8 mouse cellular contexts compared by ENCODE assay signal in the genomic region with DNA sequence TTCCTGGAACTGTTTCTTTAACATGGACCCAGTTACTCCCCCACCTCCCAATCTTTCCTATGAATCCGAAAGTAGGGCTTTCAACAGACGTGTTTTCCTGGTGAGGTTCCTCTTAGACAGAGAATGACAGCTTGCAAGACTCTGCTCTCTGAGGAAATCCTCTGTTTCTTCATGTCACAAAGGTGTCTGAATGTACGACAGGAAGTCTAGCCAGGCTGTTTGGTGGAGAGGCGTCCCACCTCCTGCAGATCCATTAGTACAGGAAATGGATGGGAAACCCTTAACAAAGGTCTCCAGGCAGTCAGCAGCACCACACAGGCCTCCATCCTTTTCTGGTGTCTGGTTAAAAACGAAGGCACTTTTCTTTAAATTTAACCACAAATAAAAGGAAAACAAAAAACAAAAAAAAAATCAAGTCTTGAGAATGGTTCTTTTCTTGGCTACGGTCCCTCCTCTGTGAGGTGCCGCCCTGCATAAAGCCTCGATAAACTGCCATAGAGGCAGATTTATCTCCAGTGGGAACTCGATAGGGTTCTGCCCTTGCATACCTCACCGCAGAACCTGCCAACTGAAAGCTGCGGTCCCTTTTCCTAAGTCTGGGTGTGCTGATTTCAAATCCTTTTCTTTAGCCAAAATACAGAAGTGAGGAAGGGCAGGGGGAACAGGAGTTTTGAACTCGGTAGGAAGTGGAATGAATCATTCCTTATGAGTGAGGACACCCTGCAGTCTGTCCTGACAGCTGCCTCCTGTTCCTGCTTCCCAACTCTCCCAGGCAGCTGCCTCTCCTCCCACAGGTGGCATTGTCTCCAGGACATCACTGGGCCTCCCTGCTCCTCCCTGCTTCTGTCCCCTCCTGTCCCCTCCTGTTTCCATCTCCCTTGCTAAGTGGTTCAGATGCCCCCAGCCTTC. TPM values are rescaled to one million over a fixed set of nuclear protein-coding genes. Genes with fewer than 3 reads are reported as not detected.
DNase-seq lines count a peak whose midpoint lies in the region; ATAC-seq and TF ChIP-seq lines count a peak whose summit lies in the region.

No protein-coding gene starts in this region.

- H3K27me3 ChIP-seq in E14TG2a.4 (ENCODE audit: insufficient read depth, low read length) = peaks cover 12% of the 10 kb centered on the region; the same call in 1 of the 2 replicates
- no peaks in the 10 kb centered on the region for H3K27me3 ChIP-seq in forebrain, embryonic 13.5 days
- no peaks in the 10 kb centered on the region for H3K27me3 ChIP-seq in liver, postnatal 0 days (ENCODE audit: insufficient read depth, low read length)
- H3K27me3 ChIP-seq in neural tube, embryonic 12.5 days (replicated peaks) = no peaks in the 10 kb centered on the region

- peak overlapping the region; percentile 82 for H3K4me2 ChIP-seq in forebrain, embryonic 13.5 days
- H3K4me2 ChIP-seq in liver, postnatal 0 days (ENCODE audit: low read depth, low read length) = peak overlapping the region; percentile 88
- peak overlapping the region; percentile 92 for H3K4me2 ChIP-seq in neural tube, embryonic 12.5 days (replicated peaks)

- H3K4me1 ChIP-seq in E14TG2a.4 (replicated peaks; ENCODE audit: low read depth, low read length) = peaks cover 75% of the 10 kb centered on the region
- H3K4me1 ChIP-seq in forebrain, embryonic 13.5 days = peaks cover 15% of the 10 kb centered on the region
- H3K4me1 ChIP-seq in liver, postnatal 0 days (ENCODE audit: insufficient read depth) = peaks cover 20% of the 10 kb centered on the region
- peaks cover 11% of the 10 kb centered on the region; the same call in 1 of the 2 replicates for H3K4me1 ChIP-seq in neural tube, embryonic 12.5 days

- TF ChIP-seq EP300 in liver, postnatal 0 days (IDR thresholded peaks at IDR 0.05; ENCODE audit: low read depth) = no peak

- no peak overlapping the region for H3K27ac ChIP-seq in forebrain, embryonic 13.5 days
- peak overlapping the region; percentile 86 for H3K27ac ChIP-seq in liver, postnatal 0 days (ENCODE audit: low read depth)
- no peak overlapping the region for H3K27ac ChIP-seq in neural tube, embryonic 12.5 days

- no peak for TF ChIP-seq CTCF in E14TG2a.4 (conservative IDR thresholded peaks at IDR 0.05; ENCODE audit: low read length)
- TF ChIP-seq CTCF in liver, postnatal 0 days (IDR thresholded peaks at IDR 0.05; ENCODE audit: low read depth) = no peak

- DNase-seq in adrenal gland, adult (ENCODE audit: inconsistent age in 2 of 2, low spot score in 1 of 2) = peak; percentile 51 to 82
- no peak for DNase-seq in adrenal gland, postnatal 10 days
- DNase-seq in liver, postnatal 0 days = no peak

- WGBS in forebrain, embryonic 13.5 days = 20% methylated on average over 12 of the region's 12 CpGs
- WGBS in liver, postnatal 0 days (ENCODE audit: insufficient replicate concordance) = 8% methylated on average over 12 of the region's 12 CpGs
- 7% methylated on average over 12 of the region's 12 CpGs for WGBS in neural tube, embryonic 12.5 days

- H3K9ac ChIP-seq in forebrain, embryonic 13.5 days = peak overlapping the region; percentile 72
- H3K9ac ChIP-seq in liver, postnatal 0 days (replicated peaks) = peak overlapping the region; percentile 78
- H3K9ac ChIP-seq in neural tube, embryonic 12.5 days = peak overlapping the region; percentile 65

- peaks cover 23% of the 10 kb centered on the region for H3K36me3 ChIP-seq in E14TG2a.4 (ENCODE audit: insufficient read depth, low read length)
- H3K36me3 ChIP-seq in forebrain, embryonic 13.5 days (ENCODE audit: poor library complexity, severe bottlenecking) = no peaks in the 10 kb centered on the region
- peaks cover 5% of the 10 kb centered on the region; the same call in 1 of the 2 replicates for H3K36me3 ChIP-seq in liver, postnatal 0 days (replicated peaks; ENCODE audit: insufficient read depth, low read length)
- no peaks in the 10 kb centered on the region for H3K36me3 ChIP-seq in neural tube, embryonic 12.5 days

- H3K4me3 ChIP-seq in E14TG2a.4 (replicated peaks; ENCODE audit: low read length) = peak overlapping the region; percentile 86
- peak overlapping the region; percentile 70 for H3K4me3 ChIP-seq in forebrain, embryonic 13.5 days
- peak overlapping the region; percentile 72 for H3K4me3 ChIP-seq in liver, postnatal 0 days (ENCODE audit: low read depth, low read length)
- H3K4me3 ChIP-seq in neural tube, embryonic 12.5 days = peak overlapping the region; percentile 74

- H3K9me3 ChIP-seq in E14TG2a.4 (ENCODE audit: low read length) = no peaks in the 10 kb centered on the region
- H3K9me3 ChIP-seq in forebrain, embryonic 13.5 days (replicated peaks) = no peaks in the 10 kb centered on the region
- H3K9me3 ChIP-seq in liver, postnatal 0 days (ENCODE audit: low read length) = no peaks in the 10 kb centered on the region
- H3K9me3 ChIP-seq in neural tube, embryonic 12.5 days = no peaks in the 10 kb centered on the region

- ATAC-seq in forebrain, embryonic 13.5 days = no peak
- ATAC-seq in inflammation-experienced regulatory T-cells, adult 6 months = peak; percentile 66
- peak; percentile 18; the same call in 1 of the 2 replicates for ATAC-seq in liver, postnatal 0 days
- ATAC-seq in neural tube, embryonic 12.5 days (ENCODE audit: low FRiP score, low read depth) = 0 out of 2 replicates have a peak, but pooled peaks have one; percentile 1
- ATAC-seq in cerebellum, adult (ENCODE audit: insufficient number of reproducible peaks, low FRiP score, low TSS enrichment) = no peak

RNA-seq across cellular contexts. Expression of a gene that starts 24.9 kb away (rescaled TPM):
- total RNA-seq in adrenal gland, postnatal 10 days (2021) = 10 to 100 TPM; 14.8 to 16.6 TPM
- 8.0 and 8.1 TPM in 2 replicates for polyA plus RNA-seq in forebrain, embryonic 13.5 days (2015; fragmentation: Nextera tagmentation; extraction: Ambion mirVana)
- polyA plus RNA-seq in inflammation-experienced regulatory T-cells, adult 6 months (2017; shearing (Covaris generic)) = 10 to 100 TPM in 1 of 3 experiments, 1 to 10 TPM in 2; 7.7 to 11.0 (median 9.0) TPM
- 8.9 and 9.2 TPM in 2 replicates for polyA plus RNA-seq in liver, postnatal 0 days (2015; fragmentation: Nextera tagmentation; extraction: Ambion mirVana)
- 14.5 and 15.5 TPM in 2 replicates for polyA plus RNA-seq in neural tube, embryonic 12.5 days (2016; fragmentation: Nextera tagmentation; extraction: Ambion mirVana)

RNA-seq across cellular contexts. Expression of a gene that starts 56.4 kb away (rescaled TPM):
- 1 to 10 TPM; 5.0 to 6.0 TPM for total RNA-seq in adrenal gland, postnatal 10 days (2021)
- polyA plus RNA-seq in forebrain, embryonic 13.5 days (2015; fragmentation: Nextera tagmentation; extraction: Ambion mirVana) = 19.8 and 20.5 TPM in 2 replicates
- not detected for polyA plus RNA-seq in inflammation-experienced regulatory T-cells, adult 6 months (2017; shearing (Covaris generic))
- polyA plus RNA-seq in liver, postnatal 0 days (2015; fragmentation: Nextera tagmentation; extraction: Ambion mirVana) = 0.25 and 0.31 TPM in 2 replicates
- polyA plus RNA-seq in neural tube, embryonic 12.5 days (2016; fragmentation: Nextera tagmentation; extraction: Ambion mirVana) = 21.7 and 26.3 TPM in 2 replicates

Comparison
In these comparisons a context has a peak if more than half of its experiments do, and no peak if none do; other contexts are left out.
1. DNase-seq: peak in adrenal gland, adult (2 of 2); none in adrenal gland, postnatal 10 days (single experiment) and liver, postnatal 0 days (single experiment).
2. ATAC-seq: peak in inflammation-experienced regulatory T-cells, adult 6 months (single experiment), liver, postnatal 0 days (single experiment) and neural tube, embryonic 12.5 days (single experiment); none in forebrain, embryonic 13.5 days (single experiment) and cerebellum, adult (single experiment).
3. RNA of a gene that starts 56.4 kb away (polyA plus RNA-seq): 21.7 to 26.3 TPM in neural tube, embryonic 12.5 days and 19.8 to 20.5 TPM in forebrain, embryonic 13.5 days; 0.25 to 0.31 TPM in liver, postnatal 0 days and not detected in inflammation-experienced regulatory T-cells, adult 6 months; every median in the first group is over 10 times any median in the second.
4. Peak in every context shown above with its lines, with median percentiles within 50 percentile points of each other: H3K4me3 ChIP-seq, H3K4me2 ChIP-seq and H3K9ac ChIP-seq.